25 mouse cellular contexts compared by ENCODE assay signal in the genomic region with DNA sequence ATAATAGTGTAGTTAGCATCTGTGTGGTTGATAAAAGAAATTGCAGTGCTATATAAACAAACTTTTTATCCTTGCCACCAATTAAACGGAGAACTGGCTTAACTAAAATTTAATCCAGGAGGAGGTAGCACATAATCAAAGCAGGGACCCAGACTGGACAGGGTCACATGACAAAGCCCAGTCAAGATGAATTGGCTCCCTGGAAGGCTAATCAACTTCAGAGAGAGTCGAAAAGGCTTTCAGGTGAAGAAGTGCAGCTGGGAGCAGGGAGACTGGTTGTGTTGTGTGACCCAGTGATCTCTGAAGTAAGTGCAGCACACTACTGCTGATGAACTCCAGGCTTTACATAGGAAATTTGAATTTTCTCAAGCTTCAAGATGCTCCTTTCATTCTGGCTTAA.
"Had no signal": no experiment of that assay in that cellular context is flagged by ENCODE, and none has a peak within 500 bp of the region (broad histone marks: within the 10 kb centered on the region; RNA-seq: fewer than 3 reads in every experiment).

No protein-coding gene starts in this region.

- H3K9me3 ChIP-seq: intestine, embryonic 15.5 days; limb, embryonic 10.5 days; limb, embryonic 13.5 days; liver, embryonic 12.5 days; liver, embryonic 15.5 days; lung, embryonic 15.5 days; megakaryocyte, embryonic 14.5 days; midbrain, embryonic 10.5 days; neural tube, embryonic 12.5 days; neural tube, embryonic 15.5 days had no signal

- H3K9ac ChIP-seq: intestine, embryonic 15.5 days; limb, embryonic 13.5 days; liver, embryonic 12.5 days; liver, embryonic 15.5 days; lung, embryonic 15.5 days; neural tube, embryonic 12.5 days; neural tube, embryonic 15.5 days had no signal

- H3K27ac ChIP-seq: intestine, embryonic 15.5 days; limb, embryonic 10.5 days; limb, embryonic 13.5 days; liver, embryonic 12.5 days; liver, embryonic 15.5 days; lung, embryonic 15.5 days; midbrain, embryonic 10.5 days; neural tube, embryonic 12.5 days; neural tube, embryonic 15.5 days; stomach, postnatal 0 days had no signal

- DNase-seq: kidney, adult 18-20 months; kidney, postnatal 14 days; layer of hippocampus, adult 9-11 months; liver; lung, adult 18-20 months; lung, postnatal 10 days; lung, postnatal 36 days; midbrain, embryonic 14.5 days; right cerebral cortex, adult 18-20 months; right cerebral cortex, postnatal 14 days; right cerebral cortex, postnatal 4 days; thymus, adult 2 months; thymus, postnatal 14 days; thymus, postnatal 4 days had no signal

- H3K4me1 ChIP-seq: intestine, embryonic 15.5 days; limb, embryonic 13.5 days; liver, embryonic 12.5 days; liver, embryonic 15.5 days; lung, embryonic 15.5 days; megakaryocyte, embryonic 14.5 days; midbrain, embryonic 10.5 days; neural tube, embryonic 12.5 days; neural tube, embryonic 15.5 days had no signal

- ATAC-seq: intestine, embryonic 15.5 days; liver, embryonic 12.5 days had no signal

- H3K4me2 ChIP-seq: intestine, embryonic 15.5 days; limb, embryonic 13.5 days; liver, embryonic 12.5 days; liver, embryonic 15.5 days; lung, embryonic 15.5 days; neural tube, embryonic 12.5 days; neural tube, embryonic 15.5 days had no signal

- H3K4me3 ChIP-seq: intestine, embryonic 15.5 days; limb, embryonic 10.5 days; limb, embryonic 13.5 days; liver, embryonic 12.5 days; liver, embryonic 15.5 days; lung, embryonic 15.5 days; megakaryocyte, embryonic 14.5 days; midbrain, embryonic 10.5 days; neural tube, embryonic 12.5 days; neural tube, embryonic 15.5 days had no signal

- H3K27me3 ChIP-seq: intestine, embryonic 15.5 days; limb, embryonic 13.5 days; liver, embryonic 12.5 days; liver, embryonic 15.5 days; lung, embryonic 15.5 days; megakaryocyte, embryonic 14.5 days; neural tube, embryonic 12.5 days; neural tube, embryonic 15.5 days had no signal

- H3K36me3 ChIP-seq: intestine, embryonic 15.5 days; limb, embryonic 10.5 days; limb, embryonic 13.5 days; liver, embryonic 12.5 days; liver, embryonic 15.5 days; lung, embryonic 15.5 days; midbrain, embryonic 10.5 days; neural tube, embryonic 12.5 days; neural tube, embryonic 15.5 days had no signal
